Mouse (Mus musculus): ENCODE results near the gene Krt78.

Gene Krt78

DNA sequence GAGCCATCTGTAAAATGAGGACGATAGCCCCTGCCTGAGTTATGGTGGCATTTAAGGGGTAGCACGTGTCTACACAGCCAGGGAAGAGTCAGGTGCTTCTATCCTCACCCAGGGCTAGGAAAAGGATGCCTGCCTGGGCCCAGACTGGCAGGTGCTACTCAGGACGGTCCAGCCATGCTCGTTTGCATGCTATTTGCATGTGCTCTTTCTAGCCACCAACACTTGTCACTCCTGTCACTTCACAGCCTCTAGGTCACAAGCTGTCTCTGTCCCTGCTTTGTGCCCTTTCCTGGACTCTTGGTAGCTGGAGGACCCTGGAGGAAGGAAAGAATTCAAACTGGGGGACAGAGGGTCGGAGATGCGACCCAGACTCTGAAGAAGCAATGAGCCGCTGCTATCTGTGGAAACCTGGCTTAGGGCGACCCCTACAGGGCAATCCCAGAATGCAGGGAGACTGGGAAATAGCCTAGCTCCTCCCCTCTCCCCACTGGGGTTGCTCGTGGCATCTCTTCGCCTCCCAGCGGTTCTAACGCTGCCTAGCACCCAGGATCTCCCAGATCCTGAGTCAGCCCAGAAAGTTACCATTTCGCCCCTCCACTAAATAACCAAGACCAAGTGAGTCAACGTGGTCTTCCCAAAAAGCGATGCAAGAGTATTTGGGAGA, 19.5 kb upstream of the Krt78 start:
- DNase-seq (ENCODE audit: low spot score in 2 of 2) = peak; percentile 94 to 96

DNA sequence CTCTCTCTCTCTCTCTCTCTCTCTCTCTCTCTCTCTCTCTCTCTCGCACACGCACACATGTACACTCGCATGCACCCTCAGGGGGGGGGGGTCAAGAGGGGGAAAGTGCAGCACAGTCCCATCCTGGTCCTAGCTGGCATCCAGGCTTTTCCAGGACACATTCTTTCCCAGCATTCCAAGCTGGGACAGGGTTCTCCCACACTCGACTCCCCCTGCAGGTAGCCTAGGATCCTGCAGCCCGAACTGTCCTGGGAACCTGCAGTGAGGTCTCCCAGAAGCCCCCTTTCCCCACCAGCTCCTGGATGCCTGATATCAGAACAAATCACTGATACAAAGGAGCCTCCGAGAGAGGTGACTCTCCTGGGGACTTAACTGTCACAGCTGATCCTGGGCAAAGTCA, 16.4 kb upstream of the Krt78 start:
- peak in 1 of 2 experiments; percentile 41 for DNase-seq (ENCODE audit: low spot score in 2 of 2)

DNA sequence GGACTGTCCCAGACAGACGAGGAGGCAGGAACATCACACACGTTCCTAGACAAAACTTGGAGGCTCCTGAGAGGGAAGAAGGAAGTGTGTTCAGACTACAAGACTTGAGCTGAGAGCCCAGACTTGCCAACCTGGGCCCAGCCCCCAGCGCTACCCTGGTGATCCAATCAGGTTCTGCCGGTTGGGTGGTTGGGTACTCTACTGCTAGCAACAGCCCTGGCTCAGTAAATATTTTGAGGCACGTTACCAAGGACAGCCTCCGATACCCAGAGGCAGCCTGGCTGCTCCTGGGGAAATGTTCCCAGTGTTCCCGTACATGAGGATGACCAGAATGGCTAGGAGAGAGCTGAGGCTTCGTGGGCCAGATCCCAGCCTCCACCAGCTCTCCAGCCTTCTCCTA, 12.7 kb upstream of the Krt78 start:
- no peak for DNase-seq (ENCODE audit: low spot score in 2 of 2)

DNA sequence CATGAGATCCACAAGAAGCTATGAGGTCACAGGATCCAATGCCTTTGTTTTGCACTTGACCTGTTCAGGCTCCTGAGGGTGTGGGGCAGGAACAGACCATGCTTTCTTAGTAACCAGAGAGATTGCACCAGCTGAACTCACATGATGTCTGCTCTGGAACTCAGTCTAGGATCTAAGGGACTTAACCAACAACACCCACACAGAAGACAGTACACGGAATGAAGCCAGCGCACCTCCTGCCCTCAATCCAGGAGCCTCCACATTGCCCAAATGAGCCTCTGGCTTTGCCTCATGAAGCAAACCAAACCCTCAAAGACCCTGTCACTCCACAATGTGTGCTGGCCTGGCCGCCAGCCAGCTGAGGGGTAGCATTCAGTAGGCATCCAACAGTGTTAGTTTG, 4.8 kb upstream of the Krt78 start:
- DNase-seq (ENCODE audit: low spot score in 2 of 2) = no peak

DNA sequence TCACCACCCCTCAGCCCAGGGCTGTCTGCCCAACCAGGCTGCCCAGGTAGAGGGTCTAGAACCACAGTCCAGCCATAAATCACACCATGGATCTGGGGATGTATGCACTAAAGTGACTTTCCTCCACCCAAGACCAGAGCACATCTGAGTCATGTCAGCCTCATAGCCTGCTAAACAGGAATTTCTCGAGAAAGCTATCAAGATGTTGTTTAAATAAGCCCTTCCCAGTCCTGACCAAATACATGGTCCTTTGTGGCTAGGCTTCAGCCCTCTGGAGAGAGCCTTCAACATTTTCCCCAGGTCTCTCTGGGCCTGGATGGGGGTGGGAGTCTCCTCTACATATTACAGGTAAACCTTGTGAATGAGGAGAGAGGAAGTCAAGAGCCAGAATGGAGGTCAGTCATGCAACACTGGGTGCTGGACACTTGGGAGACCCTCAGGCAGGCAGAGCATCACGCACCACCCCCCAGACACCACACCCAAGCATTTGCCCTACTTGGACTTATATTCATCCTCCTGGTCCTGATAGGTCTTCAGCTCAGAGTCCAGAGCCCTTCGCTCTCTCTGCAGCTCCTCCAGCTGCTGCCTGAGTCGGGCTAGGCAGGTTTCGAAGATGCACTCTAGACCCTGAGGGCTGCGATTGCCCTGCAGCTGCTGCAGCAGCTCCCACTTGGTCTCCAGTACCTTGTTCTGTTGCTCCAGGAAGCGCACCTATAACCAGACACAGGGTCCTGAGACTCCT, 1.2 kb downstream of the Krt78 start:
- DNase-seq (ENCODE audit: low spot score in 2 of 2) = no peak

DNA sequence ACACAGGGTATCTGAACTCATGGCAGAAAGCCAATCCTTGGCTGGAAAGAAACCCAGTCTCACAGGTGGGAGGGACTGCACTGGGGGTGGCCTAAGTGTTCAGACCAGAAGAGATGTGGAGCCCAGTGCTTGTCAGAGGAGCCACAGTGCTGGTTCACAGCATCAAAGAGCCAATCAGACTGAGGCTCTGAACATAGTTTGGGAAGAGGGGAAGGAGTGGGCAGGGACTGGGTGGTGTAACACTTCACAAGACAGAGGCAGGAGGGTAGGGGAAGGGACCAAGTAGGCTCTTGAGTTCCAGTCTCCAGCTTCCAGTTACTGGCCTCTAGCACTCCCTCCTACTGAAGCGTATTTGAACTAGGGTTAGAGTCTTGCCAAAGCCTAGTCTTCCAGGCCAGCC, 8.7 kb downstream of the Krt78 start:
- DNase-seq (ENCODE audit: low spot score in 2 of 2) = no peak

DNA sequence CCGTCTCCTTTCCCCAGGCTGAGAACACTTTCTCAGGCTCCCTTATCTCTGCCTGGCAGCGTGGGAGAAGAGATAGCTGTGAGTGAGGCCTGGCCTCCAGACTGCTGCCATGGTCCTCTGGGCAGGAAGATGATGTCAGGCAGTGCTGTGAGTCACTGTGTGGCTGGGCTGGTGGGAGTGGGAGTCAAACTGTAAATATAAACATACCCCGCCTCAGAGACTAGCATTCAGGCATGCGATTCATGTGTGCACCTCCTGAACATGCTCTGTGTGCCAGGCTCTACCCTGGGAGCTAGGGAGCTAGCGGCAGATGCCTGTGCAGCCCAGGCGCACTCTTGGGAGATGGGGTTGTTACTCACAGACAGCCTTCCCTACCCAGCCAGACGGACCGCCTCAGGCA, 12.1 kb downstream of the Krt78 start:
- DNase-seq (ENCODE audit: low spot score in 2 of 2) = no peak

DNA sequence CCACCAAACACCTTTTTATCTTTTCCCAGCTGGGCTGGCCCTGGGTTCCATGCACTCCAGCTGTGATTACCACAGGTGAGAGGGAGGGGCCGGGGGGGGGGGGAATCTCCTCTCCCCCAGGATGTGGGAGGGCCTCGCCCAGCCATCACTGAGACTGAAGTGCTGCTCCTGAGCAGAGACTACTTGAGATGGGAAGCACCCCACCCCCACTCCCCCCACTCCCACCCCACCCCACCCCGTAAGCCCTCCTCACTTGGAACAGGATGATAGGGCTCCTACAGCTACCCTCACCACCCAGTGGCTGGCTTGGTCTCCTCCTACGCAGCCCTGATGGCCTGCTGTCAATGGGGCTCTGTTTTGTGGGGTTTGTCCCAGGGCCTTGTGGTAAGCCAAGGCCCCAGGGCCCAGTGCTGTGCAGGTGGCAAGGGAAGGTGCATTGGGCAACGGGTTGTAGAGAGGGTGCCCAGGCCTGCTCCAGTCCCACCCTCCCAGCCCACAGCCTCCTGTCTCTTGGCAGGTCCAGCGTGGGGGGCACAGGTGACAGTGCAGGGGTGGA, 13.7 kb downstream of the Krt78 start, which contains the start of gene Krt79:
TSS of gene Krt79 (minus strand) at position 51 of the 556 bp plus-strand sequence.
- no peak for DNase-seq (ENCODE audit: low spot score in 2 of 2)

DNA sequence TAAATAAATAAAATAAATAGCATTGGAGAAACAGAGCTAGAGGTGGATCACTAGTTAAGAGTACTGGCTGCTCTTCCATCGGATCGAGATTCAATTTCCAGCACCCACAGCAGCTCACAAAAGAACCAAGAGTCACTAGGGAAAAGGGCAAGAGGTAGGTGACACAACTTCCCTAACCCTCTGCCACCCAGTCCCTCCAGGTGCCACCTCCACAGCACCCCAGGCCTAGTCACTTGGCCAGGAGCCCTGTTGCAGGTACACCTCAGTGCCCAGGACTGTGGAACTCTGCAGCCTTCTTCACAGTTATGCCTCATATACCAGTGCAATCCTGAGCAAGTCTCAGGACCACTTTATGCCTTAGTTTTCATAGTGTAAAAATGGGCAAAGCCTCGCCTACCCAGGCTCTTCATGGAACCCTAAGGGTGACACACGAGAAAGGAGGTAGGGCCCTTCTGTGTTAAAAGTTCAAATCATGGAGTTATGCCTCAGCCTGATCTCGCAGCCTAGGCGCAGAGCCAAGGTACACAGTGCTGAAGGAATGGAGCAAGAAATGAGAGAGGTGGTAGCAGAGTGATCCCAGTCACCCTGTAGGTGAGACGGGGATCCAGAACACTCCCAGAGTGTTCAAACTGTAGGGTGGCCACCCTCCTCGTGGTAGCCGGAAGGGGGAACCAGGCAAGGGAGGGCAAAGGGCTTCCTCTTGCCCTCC, 15.3 kb downstream of the Krt78 start:
- no peak for DNase-seq (ENCODE audit: low spot score in 2 of 2)

DNA sequence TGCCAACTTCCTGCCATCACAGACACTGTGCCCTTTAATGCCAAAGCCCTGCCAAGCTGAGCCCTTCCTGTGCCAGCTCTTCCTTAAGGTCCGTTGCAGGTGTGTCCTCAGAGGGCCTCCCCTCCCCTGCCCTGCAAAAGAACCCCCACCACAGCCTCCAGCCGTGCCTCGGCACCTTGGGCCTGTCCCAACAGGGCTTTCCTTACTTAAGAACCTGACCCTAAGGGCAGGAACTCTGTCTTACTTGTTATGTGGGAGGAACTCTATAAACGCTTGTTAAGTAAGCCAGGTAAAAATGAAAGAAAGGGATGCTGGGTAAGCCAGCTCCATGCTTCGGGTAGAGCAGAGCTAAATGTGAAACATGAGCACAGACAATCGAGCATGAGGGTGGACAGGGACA, 21.1 kb downstream of the Krt78 start:
- DNase-seq (ENCODE audit: low spot score in 2 of 2) = no peak

DNA sequence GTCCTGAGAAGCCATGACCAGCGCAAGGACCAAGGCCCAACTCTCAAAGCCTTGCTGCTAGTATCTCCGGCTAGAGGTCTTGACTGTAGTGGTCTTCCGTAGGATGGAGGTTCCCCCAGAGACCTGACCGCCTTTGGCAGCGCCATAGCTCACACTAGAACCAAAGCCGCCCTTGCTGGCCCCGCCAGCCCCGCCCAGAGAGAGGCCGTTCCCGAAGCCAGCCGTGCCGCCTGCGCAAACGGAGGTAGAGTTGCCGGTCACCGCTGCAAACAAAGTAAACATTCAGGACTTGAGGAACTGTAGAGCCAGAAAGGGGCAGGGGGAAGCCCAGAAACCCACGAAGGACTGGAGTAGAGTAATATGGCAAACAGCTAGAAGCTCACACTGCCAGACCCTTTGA, 24.4 kb downstream of the Krt78 start:
- no peak for DNase-seq (ENCODE audit: low spot score in 2 of 2)

DNA sequence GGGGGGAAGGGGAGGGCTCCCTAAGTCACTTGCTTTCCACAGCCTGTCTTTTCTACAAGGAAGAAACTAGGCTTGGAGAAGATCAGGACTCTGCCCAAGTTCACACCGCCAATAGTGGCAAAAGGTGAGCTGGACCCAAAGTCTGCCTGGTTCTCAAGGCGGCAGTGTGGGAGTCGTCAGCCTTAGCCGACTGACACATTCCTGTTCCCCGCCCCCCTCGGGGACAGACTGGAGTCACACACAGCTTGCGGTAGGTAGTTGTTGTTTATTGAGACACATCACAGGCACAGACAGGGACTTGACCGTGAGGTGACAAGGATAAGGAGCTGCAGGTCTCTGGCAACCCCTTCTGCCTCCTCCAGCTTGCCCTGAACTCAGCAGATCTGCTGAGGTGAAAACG, 25.0 kb downstream of the Krt78 start:
- DNase-seq (ENCODE audit: low spot score in 2 of 2) = no peak

DNA sequence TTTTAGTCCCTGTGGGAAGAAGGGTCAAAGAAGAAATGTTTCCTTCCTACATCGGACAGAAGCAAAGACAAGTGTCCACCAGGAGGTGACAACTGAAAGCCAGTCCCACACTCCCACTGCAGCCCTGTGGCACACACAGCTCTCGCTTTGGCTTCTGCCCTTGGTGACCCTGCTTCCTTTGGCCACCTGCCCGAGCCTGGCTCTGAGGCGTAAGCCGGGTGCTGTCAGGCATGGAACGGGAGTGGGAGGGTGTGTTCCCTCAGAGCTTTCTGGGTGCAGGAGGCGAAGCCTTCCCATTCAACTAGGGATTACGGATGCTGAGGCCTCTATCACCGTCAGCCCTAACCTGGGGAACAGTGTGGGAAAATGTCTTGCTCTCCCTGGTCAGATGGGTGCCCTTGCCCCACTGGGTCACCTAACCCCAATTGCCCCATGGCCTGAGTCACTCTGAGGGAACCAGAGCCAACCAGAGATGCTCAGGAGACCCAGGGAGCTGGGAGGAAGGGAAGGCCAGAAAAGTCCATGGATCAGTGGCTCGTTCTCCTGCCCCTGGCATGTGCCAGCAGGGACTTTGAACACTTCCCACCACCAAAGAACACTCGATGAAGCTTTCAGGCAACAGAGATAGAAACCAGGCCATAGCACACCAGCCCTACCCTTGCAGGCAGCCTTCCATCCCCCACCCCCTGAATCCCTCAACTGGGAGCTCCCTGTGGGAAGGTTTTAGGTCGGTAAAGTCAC, 26.6 kb downstream of the Krt78 start:
- DNase-seq (ENCODE audit: low spot score in 2 of 2) = no peak

DNA sequence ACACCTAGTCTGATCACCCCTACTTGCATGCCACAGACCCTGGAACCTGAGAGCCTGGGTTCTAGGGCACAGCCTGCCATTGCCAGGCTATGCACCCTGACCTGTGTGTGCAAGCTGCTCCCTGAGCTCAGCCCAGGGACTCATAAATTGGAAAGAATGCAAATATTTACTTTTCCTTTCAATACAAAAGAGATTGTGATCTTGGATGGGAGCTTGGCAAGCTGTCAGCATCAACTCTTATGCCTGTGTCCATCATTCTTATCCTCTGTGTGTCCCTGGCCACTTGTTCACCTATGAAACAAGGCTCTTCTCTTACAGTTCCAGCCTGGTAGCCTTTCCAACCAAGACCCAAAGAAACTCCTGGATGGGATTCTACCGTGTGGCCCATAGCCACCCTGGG, 29.0 kb downstream of the Krt78 start:
- DNase-seq (ENCODE audit: low spot score in 2 of 2) = no peak

DNA sequence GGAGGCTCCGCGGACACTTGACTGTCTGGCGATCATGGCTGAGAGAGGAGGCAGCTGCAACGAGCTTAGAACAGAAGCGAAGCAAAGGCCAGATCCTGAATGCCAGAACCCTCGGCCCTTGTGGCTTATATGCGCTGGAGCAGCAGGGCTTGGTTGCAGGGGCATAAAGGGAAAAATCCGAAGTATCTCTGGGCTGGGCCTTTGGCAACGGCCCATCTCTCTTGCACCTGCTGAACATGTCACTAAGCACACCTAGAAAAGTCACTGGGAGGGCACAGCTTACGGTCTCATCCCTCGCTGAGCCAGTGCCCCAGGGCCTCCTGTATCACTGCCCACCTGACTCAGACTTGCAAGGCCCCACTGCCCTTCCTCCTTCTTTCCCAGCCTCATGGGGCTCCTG, 29.5 kb downstream of the Krt78 start, which contains the start of gene Krt4:
TSS of gene Krt4 (minus strand) at position 101 of the 400 bp plus-strand sequence.
- no peak for DNase-seq (ENCODE audit: low spot score in 2 of 2)

DNA sequence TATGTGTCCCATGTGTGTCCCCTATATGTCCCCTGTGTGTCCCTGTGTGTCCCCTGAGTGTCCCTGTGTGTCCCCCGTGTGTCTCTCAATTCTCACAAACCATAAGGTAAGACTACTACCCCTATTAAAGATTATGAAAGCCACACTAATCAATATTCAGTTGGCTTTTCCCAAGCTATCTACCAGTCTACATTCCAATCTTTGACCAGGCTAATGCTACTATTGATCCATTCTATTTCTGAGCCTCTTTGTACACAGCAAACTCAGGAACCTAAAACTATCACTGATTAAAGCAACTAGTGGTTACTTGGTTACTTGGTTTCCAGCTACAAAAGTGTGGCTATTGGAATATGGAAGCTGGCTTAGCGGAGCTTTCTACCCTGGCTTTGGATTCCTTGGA, 31.8 kb downstream of the Krt78 start:
- DNase-seq (ENCODE audit: low spot score in 2 of 2) = no peak

DNA sequence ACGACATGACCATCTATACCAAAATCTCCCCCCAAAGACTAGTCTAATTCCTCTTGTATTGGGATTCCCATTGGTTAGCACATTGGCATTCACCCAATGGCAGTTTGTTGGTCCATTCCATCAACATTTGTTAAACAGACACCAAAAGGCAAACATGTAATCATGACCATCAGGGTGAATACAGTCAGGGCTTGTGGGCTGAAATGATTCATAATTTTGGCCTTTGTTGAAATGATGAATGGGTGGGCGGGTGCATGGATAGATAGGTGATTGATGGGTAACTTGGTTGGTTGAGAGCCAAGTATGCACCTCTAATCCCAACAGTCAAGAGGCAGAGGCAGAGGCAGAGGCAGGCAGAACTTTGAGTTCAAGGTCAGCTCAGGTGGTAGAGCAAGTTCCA, 38.0 kb downstream of the Krt78 start:
- no peak for DNase-seq (ENCODE audit: low spot score in 2 of 2)

DNA sequence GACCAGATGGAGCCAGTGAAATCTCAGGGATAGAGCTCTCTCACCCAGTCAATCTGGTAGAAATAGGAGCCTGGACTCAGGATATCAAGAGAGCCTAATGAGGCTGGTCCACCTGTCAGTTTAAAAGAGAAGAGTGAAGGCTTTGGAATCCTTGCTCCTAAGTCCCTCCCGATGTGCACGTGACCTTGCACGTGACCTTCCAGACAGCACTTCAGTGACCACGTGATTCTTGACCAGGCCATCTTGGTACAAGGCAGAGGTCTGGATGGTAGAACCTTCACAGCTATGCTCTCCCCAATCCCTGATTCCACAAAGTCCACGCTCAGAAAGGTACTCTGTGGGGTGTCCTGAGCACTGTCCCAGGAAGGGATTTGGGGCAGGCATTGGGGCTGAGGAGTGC, 49.2 kb downstream of the Krt78 start:
- no peak for DNase-seq (ENCODE audit: low spot score in 2 of 2)

DNA sequence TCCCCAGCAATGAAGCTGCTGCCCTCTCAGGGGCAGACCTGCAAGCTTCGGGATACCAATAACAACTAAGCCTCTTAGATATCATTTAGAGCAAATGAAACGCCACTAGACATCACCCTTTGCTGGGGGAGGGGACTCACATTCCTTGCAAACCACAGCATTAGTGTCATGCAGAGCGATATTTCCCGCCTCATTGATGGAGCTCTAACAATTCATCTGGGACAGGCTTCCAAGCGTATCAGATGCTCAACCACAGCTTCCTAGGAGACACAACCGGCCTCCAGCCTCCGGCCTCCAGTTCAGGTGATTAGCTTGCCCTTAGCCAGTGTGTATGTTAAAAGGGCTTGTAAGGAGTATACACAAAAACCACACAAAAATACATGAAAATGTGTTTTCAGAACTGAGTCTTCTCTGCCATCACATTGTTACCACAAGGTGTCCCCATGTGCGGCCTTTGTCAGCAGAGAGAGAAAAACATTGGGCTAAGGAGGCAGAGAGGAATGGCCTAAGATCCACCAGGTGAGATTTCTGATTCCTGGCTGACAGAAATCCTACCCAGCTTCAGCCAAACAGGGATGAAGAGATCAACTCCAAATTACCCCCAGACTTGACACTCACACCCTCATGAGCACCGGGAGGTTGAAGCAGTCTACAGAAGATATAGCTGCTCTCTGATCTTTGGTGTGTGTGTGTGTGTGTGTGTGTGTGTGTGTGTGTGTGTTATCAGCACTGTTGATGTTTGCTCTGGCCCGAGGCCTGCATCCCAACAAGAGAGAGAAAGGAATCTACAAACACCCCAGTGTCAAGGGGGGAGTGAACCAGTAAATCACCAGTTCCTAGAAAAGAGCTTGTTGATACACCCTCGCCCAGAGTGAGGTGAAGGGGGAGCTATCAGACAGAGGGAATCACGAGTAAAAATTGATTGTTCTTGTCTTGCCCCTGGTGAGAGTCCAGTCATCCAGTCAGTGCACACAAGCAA, 51.6 kb downstream of the Krt78 start:
- no peak for DNase-seq (ENCODE audit: low spot score in 2 of 2)
